Mouse (Mus musculus) megakaryocyte-erythroid progenitor cell, adult 5 weeks (primary cell): ENCODE data around the gene Plpp7. TPM values are rescaled to one million over a fixed set of nuclear protein-coding genes. Genes with fewer than 3 reads are reported as not detected.

ENCODE experiments used
- polyA plus RNA-seq: library from polyadenylated mRNA; stranded (reverse); fragments of >175 nt; gene quantifications from 2 replicates; pipeline ENCODE4 v1.2.3, GENCODE M21; 2012

The Plpp7 gene
- 1.3 and 1.8 TPM in 2 replicates for polyA plus RNA-seq

GRCm38 (mm10) chr2:32095351-32096121 is at the start of gene Plpp7:
TSS of gene Plpp7 (plus strand) at chr2:32095528.

GRCm38 (mm10) chr2:32084111-32084871 is 11.0 kb upstream of the Plpp7 start, which contains the start of gene Fam78a:
TSS of gene Fam78a (minus strand) at chr2:32084857.

DNA sequence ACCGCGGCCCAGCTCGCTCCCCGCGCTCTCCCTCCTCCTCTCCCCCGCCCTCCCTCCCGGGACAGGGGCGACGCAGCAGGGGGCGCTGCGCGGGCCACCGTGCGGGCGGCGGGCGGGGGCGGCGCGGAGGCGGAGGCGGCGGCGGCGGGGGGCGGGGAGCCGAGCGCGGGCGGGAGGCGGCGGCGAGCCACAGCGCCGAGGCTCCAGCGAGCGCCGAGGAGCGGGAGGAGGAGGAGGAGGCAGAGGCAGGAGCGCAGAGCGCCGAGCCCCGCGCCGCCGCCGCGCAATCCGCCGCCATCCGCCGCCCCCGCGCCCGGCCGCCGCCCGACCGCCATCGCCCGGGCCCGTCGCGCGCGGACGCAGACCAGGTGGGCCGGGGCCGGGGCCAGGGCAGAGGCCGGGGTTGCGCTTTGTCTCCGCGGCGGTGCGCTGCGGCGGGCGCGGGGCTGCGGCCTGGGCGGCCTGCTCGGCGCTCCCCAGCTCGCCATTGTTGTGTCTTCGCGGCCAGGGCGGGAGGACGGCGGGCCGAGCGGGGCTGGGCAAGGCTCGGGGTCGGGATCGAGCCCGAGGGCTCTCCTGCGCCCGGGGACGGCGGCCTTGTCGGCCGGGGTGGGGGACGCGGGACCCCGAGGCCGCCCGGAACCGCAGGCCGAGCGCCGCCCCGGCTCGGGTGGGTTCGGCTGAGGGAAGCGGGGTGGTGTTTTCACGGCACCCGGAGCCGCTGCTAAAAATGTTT is 55.8 kb downstream of the Plpp7 start, which contains the start of gene Prrc2b:
TSS of gene Prrc2b (plus strand) at position 159 of the 736 bp plus-strand sequence.

Other genes starting within 250 kb of the Plpp7 start
- gene Fibcd1, start 249.5 kb upstream of the Plpp7 start, polyA plus RNA-seq = 0.01 and 0.02 TPM in 2 replicates
- 0.01 TPM in 1 of 2 replicates, not detected in the other for gene Lamc3, start 208.2 kb upstream of the Plpp7 start, polyA plus RNA-seq
- 1.2 and 1.8 TPM in 2 replicates for gene Aif1l, start 145.4 kb upstream of the Plpp7 start, polyA plus RNA-seq
- 19.8 and 20.2 TPM in 2 replicates for gene Nup214, start 121.1 kb upstream of the Plpp7 start, polyA plus RNA-seq
- 26.4 and 28.2 TPM in 2 replicates for gene Fam78a, start 10.7 kb upstream of the Plpp7 start, polyA plus RNA-seq
- gene Prrc2b, start 55.6 kb downstream of the Plpp7 start, polyA plus RNA-seq = 51.0 and 68.3 TPM in 2 replicates
- 25.3 and 27.2 TPM in 2 replicates for gene Pomt1, start 141.1 kb downstream of the Plpp7 start, polyA plus RNA-seq
- gene Uck1, start 164.6 kb downstream of the Plpp7 start, polyA plus RNA-seq = 76.4 and 86.0 TPM in 2 replicates
- gene Golga2, start 191.9 kb downstream of the Plpp7 start, polyA plus RNA-seq = 31.1 and 37.8 TPM in 2 replicates
- gene Swi5, start 192.5 kb downstream of the Plpp7 start, polyA plus RNA-seq = 327 and 356 TPM in 2 replicates